Mouse (Mus musculus) ovary, postnatal 10 days (tissue): ENCODE results near the gene Fbxw28.
"Not testable (repeated sequence)": the region's sequence is repeated elsewhere in the genome, so short reads cannot be mapped to it uniquely, and the experiment has no call there.

Source experiments
- DNase-seq: peaks from one replicate; pipeline ENCODE4 v3.0.0; 2022; ENCODE audit warnings: low spot score

Fbxw28 gene

DNA sequence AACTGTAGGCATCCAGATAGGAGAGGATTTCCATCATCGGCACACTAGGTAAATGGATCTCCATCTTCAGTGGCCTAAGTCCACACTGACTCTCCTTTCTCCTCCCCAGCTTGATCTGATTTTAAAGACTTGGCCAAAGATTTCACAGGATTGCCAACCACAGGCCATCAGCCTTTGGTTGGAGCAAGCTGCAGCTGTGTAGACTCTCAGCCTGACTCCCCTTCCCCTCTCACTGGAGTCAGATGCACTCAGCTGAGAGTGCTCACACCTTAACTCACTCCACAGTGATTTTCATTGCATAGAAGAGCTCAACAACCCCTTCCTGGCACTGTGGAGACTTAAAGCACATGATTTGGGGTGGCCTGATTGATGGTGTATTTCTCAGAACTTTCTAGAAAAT lies at the start of gene Fbxw28:
TSS of gene Fbxw28 (minus strand) at position 101 of the 400 bp plus-strand sequence.
- DNase-seq: not testable (repeated sequence)

- DNase-seq: not testable (repeated sequence)
Measured at GRCm38 (mm10) chr9:109287576-109287975, 51.9 kb downstream of the Fbxw28 start, which contains the start of gene Fbxw14. TSS of gene Fbxw14 (minus strand) at chr9:109287676.
